ENCODE assay signal across 23 mouse cellular contexts in the genomic region with DNA sequence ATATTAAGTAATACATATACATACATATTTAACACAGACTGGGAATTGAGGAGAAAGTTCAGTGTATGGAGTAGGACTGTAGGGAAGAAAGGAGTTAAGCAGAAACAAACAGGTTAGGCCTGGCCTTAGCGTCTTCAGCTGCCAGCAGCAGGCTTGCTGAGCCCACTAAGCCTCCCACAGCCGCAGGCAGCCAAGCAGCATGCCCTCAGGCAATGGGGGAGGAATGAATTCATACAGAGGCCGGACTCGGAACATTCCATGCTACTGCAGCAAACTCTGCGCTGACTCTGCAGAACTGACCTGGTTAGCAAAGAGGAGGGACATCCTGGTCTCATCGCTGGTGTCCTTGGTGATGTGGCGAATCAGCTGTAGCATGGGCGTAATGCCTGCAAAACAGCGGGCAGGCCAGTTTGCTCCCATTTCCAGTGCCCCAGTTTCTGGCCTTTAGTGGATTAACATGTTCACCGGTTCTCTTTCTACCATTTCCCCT. TPM values are rescaled to one million over a fixed set of nuclear protein-coding genes. Genes with fewer than 3 reads are reported as not detected.
"Had no signal": no experiment of that assay in that cellular context is flagged by ENCODE, and none has a peak within 500 bp of the region (broad histone marks: within the 10 kb centered on the region; RNA-seq: fewer than 3 reads in every experiment).

No protein-coding gene starts in this region.

- H3K9ac ChIP-seq: intestine, embryonic 15.5 days; limb, embryonic 13.5 days; liver, embryonic 14.5 days; midbrain, embryonic 12.5 days; neural tube, embryonic 12.5 days had no signal

- H3K4me2 ChIP-seq: intestine, embryonic 15.5 days; limb, embryonic 13.5 days; midbrain, embryonic 12.5 days; neural tube, embryonic 12.5 days had no signal

- ATAC-seq: intestine, embryonic 15.5 days had no signal

- H3K36me3 ChIP-seq: intestine, embryonic 15.5 days; limb, embryonic 13.5 days; midbrain, embryonic 12.5 days; neural tube, embryonic 12.5 days had no signal

- H3K27me3 ChIP-seq: intestine, embryonic 15.5 days; midbrain, embryonic 12.5 days; neural tube, embryonic 12.5 days had no signal

- H3K4me1 ChIP-seq: intestine, embryonic 15.5 days; midbrain, embryonic 12.5 days; neural tube, embryonic 12.5 days had no signal

- DNase-seq: left cerebral cortex, postnatal 4 days; lung, adult 18-20 months; retina, postnatal 1 day; right cerebral cortex, postnatal 4 days; spleen, adult 18-20 months; thymus, postnatal 36 days had no signal

- H3K9me3 ChIP-seq: intestine, embryonic 15.5 days; limb, embryonic 13.5 days; midbrain, embryonic 12.5 days; neural tube, embryonic 12.5 days had no signal

- H3K4me3 ChIP-seq: intestine, embryonic 15.5 days; layer of hippocampus, adult 2 months; limb, embryonic 13.5 days; midbrain, embryonic 12.5 days; myocyte; neural tube, embryonic 12.5 days had no signal

- H3K27ac ChIP-seq: intestine, embryonic 15.5 days; layer of hippocampus, adult 2 months; limb, embryonic 13.5 days; liver, embryonic 14.5 days; midbrain, embryonic 12.5 days; neural tube, embryonic 12.5 days had no signal

RNA-seq across cellular contexts. Expression of gene Cyb5r2, which starts 5.8 kb away (rescaled TPM):
- total RNA-seq: left cerebral cortex, adult 18-20 months; left cerebral cortex, postnatal 10 days; left cerebral cortex, postnatal 4 days; liver, adult 2 months; megakaryocyte-erythroid progenitor cell, adult 5-6 weeks; neutrophil, adult 5-6 weeks had no signal

RNA-seq across cellular contexts. Expression of gene Ovch2, which starts 48.9 kb away (rescaled TPM):
- total RNA-seq: layer of hippocampus, adult 2 months; layer of hippocampus, postnatal 10 days; left cerebral cortex, adult 18-20 months; left cerebral cortex, postnatal 10 days; left cerebral cortex, postnatal 4 days; liver, adult 2 months; megakaryocyte-erythroid progenitor cell, adult 5-6 weeks; neutrophil, adult 5-6 weeks had no signal
- polyA plus RNA-seq: intestine, embryonic 15.5 days; kidney, embryonic 16.5 days; limb, embryonic 13.5 days; liver, adult 2 months; liver, embryonic 14.5 days; lung, embryonic 16.5 days; midbrain, embryonic 12.5 days; myocyte; neural tube, embryonic 12.5 days; stomach, embryonic 14.5 days; thymus, postnatal 0 days had no signal

RNA-seq across cellular contexts. Expression of gene Olfr467, which starts 60.0 kb away (rescaled TPM):
- total RNA-seq: layer of hippocampus, adult 2 months; layer of hippocampus, postnatal 10 days; left cerebral cortex, adult 18-20 months; left cerebral cortex, postnatal 10 days; left cerebral cortex, postnatal 4 days; liver, adult 2 months; megakaryocyte-erythroid progenitor cell, adult 5-6 weeks; neutrophil, adult 5-6 weeks had no signal
- polyA plus RNA-seq: intestine, embryonic 15.5 days; kidney, embryonic 16.5 days; limb, embryonic 13.5 days; liver, adult 2 months; liver, embryonic 14.5 days; lung, embryonic 16.5 days; midbrain, embryonic 12.5 days; myocyte; neural tube, embryonic 12.5 days; stomach, embryonic 14.5 days; thymus, postnatal 0 days had no signal
